Mouse (Mus musculus) stomach, postnatal 0 days (tissue): Measurements from ENCODE around the gene Myo18b.

ENCODE experiments used
- CTCF ChIP-seq: IDR thresholded peaks from 2 replicates; pipeline ENCODE4 v1.5.1; 2016; ENCODE audit warnings: antibody characterized with exemption, low read depth, mild to moderate bottlenecking, moderate library complexity
- EP300 ChIP-seq: optimal IDR thresholded peaks from 2 replicates; pipeline ENCODE3; 2016; ENCODE audit warnings: antibody characterized with exemption

DNA sequence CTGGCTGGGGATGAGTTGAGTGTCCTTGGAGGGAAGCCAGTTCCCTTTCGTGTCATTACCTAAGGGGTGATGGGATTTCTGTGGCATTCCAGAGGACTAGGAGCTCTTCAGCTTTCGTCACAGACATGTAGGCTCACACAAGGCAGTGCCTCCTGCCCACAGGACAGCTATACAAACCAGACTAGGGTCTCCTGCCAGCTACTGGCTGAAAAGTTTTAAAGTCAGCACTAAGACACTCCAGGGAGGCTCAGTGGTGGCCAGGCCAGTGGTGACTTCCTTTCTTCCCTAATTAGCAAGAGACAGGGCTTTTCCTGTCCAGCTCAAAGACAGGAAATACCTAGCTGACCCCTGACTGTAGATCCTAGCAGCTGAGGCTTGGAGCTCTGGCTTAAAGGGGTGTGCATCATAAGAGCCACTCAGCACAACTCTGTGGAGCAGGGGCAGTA is 12.0 kb upstream of the Myo18b start:
- TF ChIP-seq CTCF = no peak
- TF ChIP-seq EP300 = no peak
